Mouse (Mus musculus): Measurements from ENCODE around the gene Tspear.
"Not testable (repeated sequence)": the region's sequence is repeated elsewhere in the genome, so short reads cannot be mapped to it uniquely, and the experiment has no call there.

The Tspear gene

GRCm38 (mm10) chr10:77713734-77714133 lies 27.4 kb downstream of the Tspear start:
- no peak for DNase-seq

DNA sequence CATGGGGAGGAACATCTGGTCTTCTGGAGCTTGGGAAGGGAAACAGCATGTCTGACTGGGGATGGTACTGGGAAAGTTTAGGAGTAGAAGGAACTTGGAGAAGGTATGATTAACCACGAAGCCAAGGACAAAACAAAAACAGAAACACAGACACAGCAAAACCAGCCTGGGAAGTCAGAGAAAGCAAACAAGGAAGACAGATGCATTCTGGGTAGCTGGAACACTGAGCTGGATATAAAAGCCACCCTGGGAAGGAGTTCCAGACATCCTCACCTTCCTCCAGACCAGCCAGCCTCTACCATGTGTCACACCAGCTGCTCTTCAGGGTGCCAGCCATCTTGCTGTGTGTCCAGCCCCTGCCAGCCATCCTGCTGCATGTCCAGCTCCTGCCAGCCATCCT lies 29.1 kb downstream of the Tspear start, which contains the start of gene Gm10142:
Gm10142 (plus strand) TSS at position 301 of the 400 bp plus-strand sequence.
- no peak for DNase-seq

- DNase-seq: not testable (repeated sequence)
These were observed 33.9 kb downstream of the Tspear start, which contains the start of gene Krtap12-1 for GRCm38 (mm10) chr10:77720299-77720698. Gene Krtap12-1 (plus strand): TSS chr10:77720599.

DNA sequence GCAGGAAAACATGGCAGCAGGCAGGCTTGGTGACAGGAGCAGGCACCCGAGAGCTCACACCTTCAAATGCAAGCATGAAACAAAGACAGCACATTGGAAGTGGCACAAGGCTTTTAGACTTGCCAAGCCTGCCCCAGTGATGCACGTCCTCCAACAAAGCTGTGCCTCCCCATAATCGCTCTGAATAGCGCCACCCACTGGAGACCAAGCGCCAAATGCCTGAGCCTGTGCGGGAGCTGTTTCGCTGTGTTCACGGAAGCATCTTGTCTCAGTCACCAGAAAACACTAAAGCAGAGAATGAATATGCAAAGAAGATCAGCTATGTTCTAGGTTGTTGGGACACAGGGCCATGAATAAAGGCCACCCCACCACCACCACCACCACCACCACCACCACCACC lies 38.5 kb downstream of the Tspear start:
- no peak for DNase-seq

GRCm38 (mm10) chr10:77726186-77726585 lies 39.8 kb downstream of the Tspear start, which contains the start of gene Gm10100:
Gene Gm10100 (plus strand): TSS chr10:77726486.
- DNase-seq: no peak

DNA sequence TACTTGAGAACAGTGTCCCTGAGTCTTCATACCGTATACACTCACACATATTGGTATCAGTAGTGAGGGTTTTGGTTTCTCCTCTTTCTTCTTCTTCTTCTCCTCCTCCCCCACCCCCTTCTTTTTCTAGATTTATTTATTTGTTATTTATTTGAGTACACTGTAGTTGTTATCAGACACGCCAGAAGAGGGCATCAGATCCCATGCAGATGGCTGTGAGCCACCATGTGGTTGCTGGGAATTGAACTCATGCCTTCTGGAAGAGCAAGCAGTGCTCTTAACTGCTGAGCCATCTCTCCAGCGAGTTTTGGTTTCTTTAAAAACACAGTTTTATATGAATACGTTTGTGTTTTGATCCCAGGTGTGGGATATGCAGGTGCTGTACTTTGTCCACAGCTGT lies 41.9 kb downstream of the Tspear start:
- no peak for DNase-seq

DNA sequence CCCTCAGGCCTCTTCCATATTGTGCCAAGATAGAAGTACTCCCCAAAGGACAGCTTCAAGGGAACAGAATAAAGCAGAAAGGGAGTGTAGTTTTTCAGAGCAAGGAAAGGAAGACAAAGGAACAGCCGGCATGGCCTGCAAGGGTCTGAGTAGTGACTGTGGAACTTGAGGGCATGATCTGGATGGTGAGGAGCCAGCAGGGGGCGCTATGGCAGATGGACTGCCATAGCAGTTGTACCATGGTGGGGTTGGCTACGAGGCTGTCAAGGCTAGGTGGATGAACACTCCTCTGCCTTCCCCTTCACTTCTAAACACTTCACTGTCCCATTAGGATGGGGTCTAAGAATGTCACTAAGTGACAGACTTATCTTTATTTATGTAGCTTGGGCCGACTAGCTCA lies 42.9 kb downstream of the Tspear start:
- peak; percentile 15 for DNase-seq

- no peak for DNase-seq
These were observed 49.6 kb downstream of the Tspear start for GRCm38 (mm10) chr10:77735928-77736327.

GRCm38 (mm10) chr10:77738929-77739328 lies 52.6 kb downstream of the Tspear start:
- DNase-seq: no peak

DNA sequence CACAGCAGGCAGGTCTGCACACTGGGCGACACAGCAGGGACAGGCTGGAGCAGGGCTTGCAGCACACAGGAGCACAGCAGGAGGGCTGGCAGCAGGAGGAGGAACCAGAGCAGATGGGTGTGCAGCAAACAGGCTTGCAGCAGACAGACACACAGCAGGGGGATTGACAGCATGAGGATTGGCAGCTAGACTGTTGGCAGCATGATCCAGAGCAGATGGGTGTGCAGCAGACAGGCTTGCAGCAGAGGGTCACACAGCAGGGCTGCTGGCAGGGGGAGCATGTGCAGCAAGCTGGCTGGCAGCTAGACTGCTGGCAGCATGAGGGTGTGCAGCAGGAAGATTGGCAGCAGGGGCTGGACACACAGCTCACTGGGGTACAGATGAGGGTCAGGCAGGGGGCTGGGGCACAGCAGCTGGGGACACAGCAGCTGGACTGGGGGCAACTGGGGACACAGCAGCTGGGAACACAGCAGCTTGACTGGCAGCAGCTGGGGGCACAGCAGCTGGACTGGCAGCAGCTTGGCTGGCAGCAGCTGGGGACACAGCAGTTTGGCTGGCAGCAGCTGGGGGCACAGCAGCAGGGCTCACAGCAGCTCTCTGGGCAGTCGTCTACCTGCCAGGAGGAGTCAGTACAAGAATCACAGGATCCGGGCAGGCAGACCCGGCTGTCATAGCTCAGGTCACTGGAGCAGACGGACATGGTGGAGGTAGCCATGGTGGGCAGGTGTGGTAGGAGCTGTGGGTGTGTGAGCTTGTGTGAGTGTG lies 55.7 kb downstream of the Tspear start, which contains the start of gene Gm18596:
Gm18596 (minus strand) TSS at position 715 of the 765 bp plus-strand sequence.
- not testable (repeated sequence) for DNase-seq

- DNase-seq: not testable (repeated sequence)
These were observed 64.3 kb downstream of the Tspear start for GRCm38 (mm10) chr10:77750686-77751085.

DNA sequence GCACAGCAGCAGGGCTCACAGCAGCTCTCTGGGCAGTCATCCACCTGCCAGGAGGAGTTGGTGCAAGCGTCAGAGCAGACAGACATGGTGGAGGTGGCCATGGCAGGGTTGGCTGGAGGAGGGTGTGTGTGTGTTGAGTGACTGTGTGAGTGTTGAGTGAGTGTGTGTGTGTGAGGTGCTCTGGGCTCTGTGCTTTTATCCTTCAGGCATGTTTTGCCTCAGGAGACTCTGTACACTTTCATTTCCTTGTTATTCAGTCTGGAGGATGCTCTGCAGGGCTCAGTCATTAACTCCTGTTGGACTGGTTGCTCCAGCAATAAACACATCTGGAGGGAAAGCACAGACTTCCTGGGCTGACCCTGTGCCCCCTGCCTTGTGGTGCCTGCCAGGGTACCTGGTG lies 64.9 kb downstream of the Tspear start, which contains the start of gene Gm9736:
Gm9736 (minus strand) TSS at position 101 of the 400 bp plus-strand sequence.
- not testable (repeated sequence) for DNase-seq

GRCm38 (mm10) chr10:77752312-77752711 lies 65.9 kb downstream of the Tspear start:
- not testable (repeated sequence) for DNase-seq

- no peak for DNase-seq
These were observed 67.1 kb downstream of the Tspear start for GRCm38 (mm10) chr10:77753448-77753847.

- not testable (repeated sequence) for DNase-seq
These were observed 73.2 kb downstream of the Tspear start, which contains the start of gene Gm3233 for GRCm38 (mm10) chr10:77759582-77759981. Gene Gm3233 (minus strand): TSS chr10:77759682.

DNA sequence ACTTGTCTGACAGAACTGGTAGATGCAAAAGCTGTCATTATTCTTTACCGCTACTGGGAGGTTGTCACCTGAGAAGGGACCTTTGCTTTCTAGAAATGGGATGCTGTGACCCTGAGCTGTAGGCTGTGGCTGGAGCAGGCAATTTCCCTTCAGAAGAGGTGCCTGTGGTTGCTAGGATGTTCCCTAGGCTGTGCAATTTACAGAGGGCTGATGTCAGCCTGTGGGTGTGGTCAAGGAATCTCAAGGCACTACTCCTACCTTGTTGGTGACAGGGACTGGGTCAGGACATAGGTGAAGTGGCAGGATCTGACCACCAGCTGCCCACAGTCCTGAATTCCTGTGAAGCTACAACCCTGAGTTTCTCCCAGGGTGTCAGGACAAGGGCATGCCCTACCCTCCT lies 83.4 kb downstream of the Tspear start:
- DNase-seq: no peak

- DNase-seq: not testable (repeated sequence)
These were observed 84.9 kb downstream of the Tspear start, which contains the start of gene Gm3238 for GRCm38 (mm10) chr10:77771225-77771624. Gene Gm3238 (minus strand): TSS chr10:77771325.

GRCm38 (mm10) chr10:77772142-77772541 lies 85.8 kb downstream of the Tspear start:
- not testable (repeated sequence) for DNase-seq

DNA sequence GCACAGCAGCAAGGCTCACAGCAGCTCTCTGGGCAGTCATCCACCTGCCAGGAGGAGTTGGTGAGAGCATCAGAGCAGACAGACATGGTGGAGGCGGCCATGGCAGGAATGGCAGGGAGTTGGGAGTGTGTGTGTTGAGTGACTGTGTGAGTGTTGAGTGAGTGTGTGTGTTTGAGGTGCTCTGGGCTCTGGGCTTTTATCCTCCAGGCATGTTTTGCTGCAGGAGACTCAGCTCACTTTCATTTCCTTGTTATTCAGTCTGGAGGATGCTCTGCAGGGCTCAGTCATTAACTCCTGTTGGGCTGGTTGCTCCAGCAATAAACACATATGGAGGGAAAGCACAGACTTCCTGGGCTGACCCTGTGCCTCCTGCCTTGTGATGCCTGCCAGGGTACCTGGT lies 90.5 kb downstream of the Tspear start, which contains the start of gene Gm7138:
Gm7138 (minus strand) TSS at position 101 of the 400 bp plus-strand sequence.
- DNase-seq: not testable (repeated sequence)

DNA sequence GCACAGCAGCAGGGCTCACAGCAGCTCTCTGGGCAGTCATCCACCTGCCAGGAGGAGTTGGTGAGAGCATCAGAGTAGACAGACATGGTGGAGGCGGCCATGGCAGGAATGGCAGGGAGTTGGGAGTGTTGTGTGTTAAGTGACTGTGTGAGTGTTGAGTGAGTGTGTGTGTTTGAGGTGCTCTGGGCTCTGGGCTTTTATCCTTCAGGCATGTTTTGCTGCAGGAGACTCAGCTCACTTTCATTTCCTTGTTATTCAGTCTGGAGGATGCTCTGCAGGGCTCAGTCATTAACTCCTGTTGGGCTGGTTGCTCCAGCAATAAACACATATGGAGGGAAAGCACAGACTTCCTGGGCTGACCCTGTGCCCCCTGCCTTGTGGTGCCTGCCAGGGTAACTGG lies 96.1 kb downstream of the Tspear start, which contains the start of gene Gm3250:
Gm3250 (minus strand) TSS at position 101 of the 400 bp plus-strand sequence.
- not testable (repeated sequence) for DNase-seq

- not testable (repeated sequence) for DNase-seq
These were observed 97.0 kb downstream of the Tspear start for GRCm38 (mm10) chr10:77783396-77783795.

DNA sequence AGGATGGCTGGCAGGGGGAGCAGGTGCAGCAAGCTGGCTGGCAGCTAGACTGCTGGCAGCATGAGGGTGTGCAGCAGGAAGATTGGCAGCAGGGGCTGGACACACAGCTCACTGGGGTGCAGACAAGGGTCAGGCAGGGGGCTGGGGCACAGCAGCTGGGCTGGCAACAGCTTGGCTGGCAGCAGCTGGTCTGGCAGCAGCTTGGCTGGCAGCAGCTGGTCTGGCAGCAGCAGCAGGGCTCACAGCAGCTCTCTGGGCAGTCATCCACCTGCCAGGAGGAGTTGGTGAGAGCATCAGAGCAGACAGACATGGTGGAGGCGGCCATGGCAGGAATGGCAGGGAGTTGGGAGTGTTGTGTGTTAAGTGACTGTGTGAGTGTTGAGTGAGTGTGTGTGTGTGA lies 101.5 kb downstream of the Tspear start, which contains the start of gene Gm7137:
Gm7137 (minus strand) TSS at position 325 of the 400 bp plus-strand sequence.
- not testable (repeated sequence) for DNase-seq

DNA sequence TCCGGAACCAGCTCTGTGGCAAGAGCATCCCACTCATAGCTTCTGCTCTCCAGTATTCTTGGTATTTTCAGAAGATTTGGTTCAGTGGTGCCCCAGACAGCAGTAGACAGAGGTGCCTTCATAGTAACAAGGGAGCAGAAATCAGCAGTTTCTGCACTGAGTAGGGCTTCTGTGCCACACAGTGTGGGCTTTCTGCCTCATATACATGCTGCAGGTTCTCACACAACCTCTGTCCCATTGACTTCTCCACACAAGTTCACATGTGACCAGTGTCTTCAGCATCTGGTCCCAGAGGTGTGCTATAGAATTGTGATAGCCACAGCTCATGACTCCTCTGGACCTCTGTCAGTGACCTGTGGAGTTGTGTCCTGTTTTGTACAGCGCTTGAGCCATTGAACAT lies 102.3 kb downstream of the Tspear start:
- no peak for DNase-seq

DNA sequence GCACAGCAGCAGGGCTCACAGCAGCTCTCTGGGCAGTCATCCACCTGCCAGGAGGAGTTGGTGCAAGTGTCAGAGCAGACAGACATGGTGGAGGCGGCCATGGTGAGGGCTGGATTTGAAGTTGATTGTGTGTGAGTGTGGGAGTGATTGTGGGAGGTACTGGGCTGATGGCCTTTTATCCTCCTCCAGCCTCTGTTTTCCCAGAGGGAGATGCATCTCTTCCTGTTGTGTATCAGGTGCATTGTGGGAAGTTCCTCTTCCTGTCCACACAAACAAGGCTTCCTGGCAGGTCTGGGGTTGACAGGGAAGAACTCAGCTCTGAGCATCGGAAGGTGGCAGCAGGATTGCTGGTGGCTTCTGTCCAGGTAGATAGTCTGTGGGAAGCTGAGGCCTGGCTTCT lies 108.6 kb downstream of the Tspear start, which contains the start of gene Gm9639:
Gm9639 (minus strand) TSS at position 101 of the 400 bp plus-strand sequence.
- DNase-seq: no peak
